Mouse (Mus musculus) duodenum, adult 2 months (tissue): ENCODE data around the gene Slc25a12. TPM values are rescaled to one million over a fixed set of nuclear protein-coding genes. Genes with fewer than 3 reads are reported as not detected.

Experiments
- polyA plus RNA-seq: library from polyadenylated mRNA; depleted of rRNA; stranded (reverse); fragments of >200 nt; gene quantifications from 2 replicates; pipeline ENCODE4 v1.2.3, GENCODE M21; 2012; ENCODE audit warnings: low replicate concordance; rRNA removed

Slc25a12 gene
- polyA plus RNA-seq, result 9.8 and 12.2 TPM in 2 replicates

GRCm38 (mm10) chr2:71367125-71367880 is at the start of gene Slc25a12:
TSS of gene Slc25a12 (minus strand) at chr2:71367749.

DNA sequence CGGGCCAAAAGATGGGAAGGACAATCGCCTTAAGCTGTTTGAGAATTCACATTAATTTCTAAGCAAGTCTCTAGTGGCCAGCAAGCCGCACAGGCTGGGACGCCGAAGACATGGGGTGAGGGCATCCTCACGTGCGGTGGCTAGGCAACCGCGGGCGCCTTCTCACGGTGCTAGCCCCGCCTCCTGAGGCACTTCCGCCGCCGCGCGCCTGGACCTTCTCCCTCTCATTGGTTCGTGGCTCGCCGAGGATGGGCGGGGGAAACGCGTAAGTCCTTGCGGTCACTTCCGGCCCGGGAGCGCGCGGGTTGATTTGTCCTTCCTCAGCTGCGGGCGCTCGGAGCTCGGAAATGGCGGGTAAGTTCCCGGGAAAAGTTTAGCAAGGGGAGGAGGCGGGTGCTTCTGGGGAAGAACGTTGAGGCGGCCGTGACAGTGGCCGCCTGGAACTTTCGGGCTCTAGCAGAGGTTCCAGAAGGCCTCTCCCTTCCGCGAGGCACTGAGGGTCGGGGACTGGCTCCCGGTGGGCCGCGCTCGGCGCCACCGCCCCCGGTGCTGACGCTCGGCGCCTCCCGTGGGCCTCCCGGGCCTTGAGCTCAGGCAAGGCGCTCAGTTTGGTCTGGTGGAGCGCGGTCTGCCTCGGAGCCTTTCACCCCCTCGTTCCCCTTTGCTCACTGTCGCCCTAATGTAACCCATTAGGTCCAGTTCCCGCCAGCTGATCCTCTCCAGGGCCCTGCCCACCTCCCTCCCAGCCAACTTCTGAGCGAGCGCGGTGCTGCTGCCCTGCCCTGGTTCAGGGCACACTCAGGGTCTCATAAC is 21.6 kb upstream of the Slc25a12 start, which contains the start of gene Hat1:
Hat1 (plus strand) TSS at position 8 of the 813 bp plus-strand sequence.

Other genes with a start within 250 kb of the Slc25a12 start
- 0.59 and 11.2 TPM in 2 replicates for gene Cybrd1, start 249.8 kb downstream of the Slc25a12 start, polyA plus RNA-seq
- gene Dync1i2, start 156.0 kb downstream of the Slc25a12 start, polyA plus RNA-seq, result 3.9 TPM in 2 replicates
- 0.36 and 0.50 TPM in 2 replicates for gene Hat1, start 21.2 kb upstream of the Slc25a12 start, polyA plus RNA-seq
- gene Metap1d, start 85.5 kb upstream of the Slc25a12 start, polyA plus RNA-seq, result 3.4 and 3.6 TPM in 2 replicates
- gene Dlx1, start 160.4 kb upstream of the Slc25a12 start, polyA plus RNA-seq, result 0.24 and 0.74 TPM in 2 replicates
- 0.58 TPM in 2 replicates for gene Dlx2, start 179.0 kb upstream of the Slc25a12 start, polyA plus RNA-seq